Mouse (Mus musculus) heart, adult 2 months (tissue): Measurements from ENCODE around the gene Retsat.

ENCODE experiments used
- CTCF ChIP-seq: fragments of 200-600 bp; IDR thresholded peaks from 2 replicates; pipeline ENCODE4 v1.8.1; 2022; ENCODE audit warnings: antibody characterized with exemption, mild to moderate bottlenecking, moderate library complexity
- EP300 ChIP-seq: fragments of 200-500 bp; IDR thresholded peaks from 2 replicates; pipeline ENCODE4 v1.6.1; 2011; ENCODE audit warnings: low read depth, low read length, control low read depth; ENCODE audit not compliant: insufficient read depth
- POLR2A ChIP-seq: fragments of 200-500 bp; IDR thresholded peaks from 2 replicates; pipeline ENCODE4 v1.6.1; 2011; ENCODE audit warnings: mild to moderate bottlenecking, low read depth, low read length, control low read depth; ENCODE audit not compliant: insufficient read depth

- TF ChIP-seq CTCF (no peak), POLR2A (no peak), EP300 (no peak)
These were observed 35.4 kb upstream of the Retsat start for GRCm38 (mm10) chr6:72562894-72563293.
